Mouse (Mus musculus) liver, adult 10 weeks (tissue): ENCODE measurements around the gene Srsf12. TPM values are rescaled to one million over a fixed set of nuclear protein-coding genes. Genes with fewer than 3 reads are reported as not detected.

Source experiments
- polyA plus RNA-seq: library from polyadenylated mRNA; stranded (reverse); fragments of 350-450 nt; fragmentation: Illumina TruSeq; extraction: RNeasy Lipid Tissue Mini Kit (QIAGEN cat#74804); gene quantifications from one replicate; pipeline ENCODE4 v1.2.3, GENCODE M21; 2014; ENCODE audit warnings: low read depth, low replicate concordance

Srsf12 gene
- polyA plus RNA-seq = not detected

DNA sequence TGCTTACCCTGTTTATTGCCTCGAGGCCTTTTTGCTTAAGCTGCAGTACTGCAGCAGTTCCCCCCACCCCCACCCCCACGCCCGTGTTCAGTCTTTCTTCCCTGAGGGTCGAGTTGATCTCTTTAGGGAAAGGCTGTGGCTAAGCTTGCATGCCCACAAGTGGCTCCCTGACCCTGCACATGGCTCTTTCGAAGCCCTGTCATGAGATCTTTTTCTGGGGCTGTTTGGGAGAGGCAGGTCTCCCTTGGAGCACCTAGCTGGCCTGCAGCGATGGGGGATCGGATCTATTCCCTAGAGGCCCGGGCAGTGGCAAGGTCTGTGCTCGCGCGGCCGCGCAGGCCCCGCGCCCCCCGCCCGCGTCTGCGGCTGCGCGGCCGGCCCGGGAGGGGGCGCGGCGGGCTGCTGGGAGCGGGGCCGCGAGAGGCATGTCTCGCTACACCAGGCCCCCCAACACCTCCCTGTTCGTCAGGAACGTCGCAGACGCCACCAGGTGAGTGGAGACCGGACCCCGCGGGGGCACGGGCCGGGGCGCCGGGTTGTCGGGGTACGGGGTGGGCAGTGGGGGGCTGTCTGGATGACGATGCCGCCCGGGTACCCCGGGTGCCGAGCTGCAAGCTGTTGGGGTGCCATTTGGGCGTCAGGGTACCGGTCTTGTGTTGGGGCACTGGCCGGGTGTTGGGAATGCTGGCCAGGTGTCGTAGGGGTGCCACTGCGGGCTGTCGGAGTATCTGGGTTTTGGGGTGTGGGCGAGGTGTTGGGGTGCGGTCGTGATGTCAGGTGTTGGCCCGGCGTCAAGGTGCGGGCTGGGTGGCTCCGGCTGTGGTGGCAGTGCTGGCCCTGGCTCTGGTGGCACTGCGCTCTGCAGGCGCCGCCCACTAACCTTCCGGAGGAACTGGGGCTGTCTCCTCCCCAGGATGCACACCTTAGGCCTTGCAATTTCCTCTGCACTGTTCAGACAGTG lies at the start of gene Srsf12:
TSS of gene Srsf12 (plus strand) at position 111 of the 961 bp plus-strand sequence.

DNA sequence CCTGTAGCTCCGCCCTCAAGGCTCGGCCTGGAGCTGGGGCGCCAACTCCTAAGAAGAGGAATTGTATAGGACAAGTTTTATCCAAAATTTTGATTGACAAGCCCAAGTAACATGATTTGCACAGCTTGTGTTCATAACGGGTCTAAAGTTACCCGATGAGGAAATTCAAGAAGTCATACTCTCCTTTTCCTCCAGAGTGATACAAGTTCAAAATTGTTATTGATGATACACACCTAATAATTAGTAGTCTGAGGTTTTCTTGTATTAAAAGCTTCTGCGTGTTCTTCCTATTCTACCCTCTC lies 19.1 kb upstream of the Srsf12 start, which contains the start of gene Pm20d2:
TSS of gene Pm20d2 (minus strand) at position 3 of the 302 bp plus-strand sequence.

Other genes with a start within 250 kb of the Srsf12 start
- 1.5 TPM for gene Rragd, start 226.0 kb upstream of the Srsf12 start, polyA plus RNA-seq
- 38.1 TPM for gene Ube2j1, start 177.6 kb upstream of the Srsf12 start, polyA plus RNA-seq
- gene Gabrr2, start 146.0 kb upstream of the Srsf12 start, polyA plus RNA-seq = not detected
- gene Gabrr1, start 76.5 kb upstream of the Srsf12 start, polyA plus RNA-seq = not detected
- gene Pm20d2, start 19.3 kb upstream of the Srsf12 start, polyA plus RNA-seq = 2.1 TPM
- gene Pnrc1, start 81.2 kb downstream of the Srsf12 start, polyA plus RNA-seq = 252 TPM
- 15.8 TPM for gene Rngtt, start 101.3 kb downstream of the Srsf12 start, polyA plus RNA-seq